Mouse (Mus musculus): ENCODE data around the gene Prss43.

The Prss43 gene

GRCm38 (mm10) chr9:110844206-110844605, 17.7 kb downstream of the Prss43 start, which contains the start of gene Prss46:
Gene Prss46, plus strand, starts transcription at chr9:110844506.
- no peak for DNase-seq

GRCm38 (mm10) chr9:110849162-110849561, 22.7 kb downstream of the Prss43 start:
- DNase-seq: no peak

GRCm38 (mm10) chr9:110855903-110856302, 29.4 kb downstream of the Prss43 start:
- no peak for DNase-seq

- DNase-seq: peak; percentile 42
Measured at GRCm38 (mm10) chr9:110856920-110857319, 30.4 kb downstream of the Prss43 start.

GRCm38 (mm10) chr9:110857781-110858472, 31.4 kb downstream of the Prss43 start, which contains the start of gene Prss50:
Gene Prss50, plus strand, starts transcription at chr9:110857967.
- DNase-seq: peak; percentile 46

GRCm38 (mm10) chr9:110858523-110858922, 32.0 kb downstream of the Prss43 start:
- no peak for DNase-seq

- no peak for DNase-seq
Measured at GRCm38 (mm10) chr9:110858967-110859596, 32.6 kb downstream of the Prss43 start.

GRCm38 (mm10) chr9:110871030-110871429, 44.5 kb downstream of the Prss43 start:
- DNase-seq: peak; percentile 70

- peak; percentile 59 for DNase-seq
Measured at GRCm38 (mm10) chr9:110873681-110874659, 47.5 kb downstream of the Prss43 start.

GRCm38 (mm10) chr9:110874660-110875191, 48.2 kb downstream of the Prss43 start:
- DNase-seq: no peak

- no peak for DNase-seq
Measured at GRCm38 (mm10) chr9:110875288-110875695, 48.8 kb downstream of the Prss43 start.

- DNase-seq: no peak
Measured at GRCm38 (mm10) chr9:110877353-110877752, 50.9 kb downstream of the Prss43 start.

- no peak for DNase-seq
Measured at GRCm38 (mm10) chr9:110877888-110878287, 51.4 kb downstream of the Prss43 start.

- DNase-seq: peak; percentile 28
Measured at GRCm38 (mm10) chr9:110879191-110879920, 52.9 kb downstream of the Prss43 start, which contains the start of gene Als2cl. Gene Als2cl, plus strand, starts transcription at chr9:110879870.

- DNase-seq: peak; percentile 83
Measured at GRCm38 (mm10) chr9:110879998-110880561, 53.6 kb downstream of the Prss43 start, which contains the start of gene Tmie. Gene Tmie, minus strand, starts transcription at chr9:110880113.

- no peak for DNase-seq
Measured at GRCm38 (mm10) chr9:110880772-110881171, 54.3 kb downstream of the Prss43 start.
